Mouse (Mus musculus): Measurements from ENCODE around the gene Kdm5a.

DNA sequence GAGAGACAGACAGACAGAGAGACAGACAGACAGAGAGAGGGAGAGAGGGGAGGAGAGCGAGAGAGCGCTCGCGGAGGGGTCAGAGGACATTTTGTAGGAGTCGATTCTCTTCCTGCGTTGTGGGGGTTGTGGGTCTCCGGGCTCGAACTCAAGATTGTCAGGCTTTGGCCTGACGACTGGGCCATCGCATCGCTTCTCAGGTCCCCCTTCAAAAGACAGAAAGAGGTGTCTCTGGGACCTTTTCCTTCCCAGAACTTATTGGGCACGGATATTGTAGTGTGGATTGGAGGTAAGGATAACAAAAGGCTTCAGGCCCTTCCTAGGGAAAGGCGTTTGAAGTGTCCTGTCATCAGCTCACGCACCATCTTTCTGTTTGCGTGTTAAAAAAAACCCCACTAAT, 1.1 kb downstream of the Kdm5a start:
- TF ChIP-seq CTCF (IDR thresholded peaks at IDR 0.05; ENCODE audit: control insufficient read depth, insufficient read depth, insufficient read length) (no peak), MAX (IDR thresholded peaks at IDR 0.05) (no peak), MYOD1 (IDR thresholded peaks at IDR 0.05; ENCODE audit: control insufficient read depth, insufficient read length, low read depth) (no peak), USF1 (IDR thresholded peaks at IDR 0.05; ENCODE audit: low read depth) (no peak)
